Mouse (Mus musculus) cerebellum, postnatal 25 days (tissue): ENCODE results near the gene Ncoa6.

ENCODE experiments used
- DNase-seq, 2 experiments: peaks; one replicate each; pipeline ENCODE4 v3.0.0; 2021; ENCODE audit warnings: mixed read lengths in 2 of 2

Ncoa6 gene

DNA sequence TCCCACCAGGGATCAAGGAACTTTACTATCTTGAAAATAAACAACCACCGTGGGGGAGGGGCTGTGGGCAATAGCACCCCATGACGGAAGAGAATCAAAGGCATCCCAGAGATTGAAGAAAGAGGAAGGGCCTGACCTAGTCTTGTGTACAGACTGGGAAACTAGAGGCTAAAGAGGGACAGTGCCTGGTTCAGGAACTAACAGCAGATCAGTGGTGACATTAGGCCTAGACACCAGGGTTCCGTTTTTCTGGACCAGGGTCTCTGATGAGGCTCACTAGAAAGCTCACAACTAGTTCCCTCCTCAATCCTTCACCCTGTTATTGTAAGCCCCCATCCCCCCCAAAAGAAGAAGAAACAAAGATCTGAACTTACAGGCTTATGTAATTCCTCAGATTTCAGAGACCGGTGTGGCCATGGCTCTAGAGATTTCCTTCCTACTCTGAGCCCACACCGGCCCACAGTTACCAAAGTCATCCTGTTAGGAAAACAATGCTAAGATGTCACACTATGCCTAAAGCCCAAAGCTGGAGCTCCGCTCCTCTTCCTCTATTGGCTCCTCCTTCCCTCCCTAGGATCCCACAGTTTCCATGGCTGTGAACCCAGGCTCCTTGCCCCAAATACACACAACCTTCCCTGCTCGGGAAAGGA, 105.9 kb downstream of the Ncoa6 start:
- no peak for DNase-seq

- peak; percentile 32 to 49 for DNase-seq
These were observed 115.9 kb downstream of the Ncoa6 start for GRCm38 (mm10) chr2:155357686-155358399.

- peak; percentile 96 for DNase-seq
These were observed 116.6 kb downstream of the Ncoa6 start, which contains the start of gene Pigu for GRCm38 (mm10) chr2:155356971-155357591. Pigu (minus strand) TSS chr2:155357430.

DNA sequence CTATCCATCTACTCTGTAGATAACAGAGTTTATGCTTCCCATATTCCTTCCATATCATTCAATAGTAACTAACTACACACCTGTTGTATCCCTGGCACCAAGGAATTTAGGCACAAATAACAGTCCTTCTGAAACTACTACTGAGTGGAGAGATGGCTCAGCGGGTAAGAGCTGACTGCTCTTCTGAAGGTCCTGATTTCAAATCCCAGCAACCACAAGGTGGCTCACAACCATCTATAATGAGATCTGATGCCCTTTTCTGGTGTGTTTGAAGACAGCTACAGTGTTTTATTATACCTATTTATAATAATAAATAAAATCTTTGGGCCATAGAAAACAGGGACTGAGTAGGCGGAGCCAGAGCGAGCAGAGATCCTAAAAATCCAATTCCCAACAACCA, 119.3 kb downstream of the Ncoa6 start:
- DNase-seq: no peak

DNA sequence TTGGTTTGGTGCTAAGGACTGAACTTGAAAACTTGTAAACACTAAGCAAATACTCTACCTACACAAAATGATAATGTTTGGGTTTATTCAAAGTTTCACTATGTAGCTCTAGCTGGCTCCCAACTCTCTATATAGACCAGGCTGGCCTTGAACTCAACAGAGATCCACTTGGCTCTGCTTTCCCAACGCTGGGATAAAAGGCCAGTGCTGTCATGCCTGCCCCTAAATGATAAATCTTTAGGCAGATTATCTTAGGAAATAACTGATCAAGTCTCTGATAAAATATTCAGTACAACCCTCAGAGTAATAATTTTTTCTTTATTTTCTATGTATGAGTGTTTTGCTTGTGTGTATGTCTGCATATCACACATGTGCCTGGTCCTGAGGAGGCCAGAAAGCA, 127.0 kb downstream of the Ncoa6 start:
- no peak for DNase-seq
